Mouse (Mus musculus) bone marrow macrophage, adult 2 months (primary cell): ENCODE measurements around the gene Prr14. TPM values are rescaled to one million over a fixed set of nuclear protein-coding genes. Genes with fewer than 3 reads are reported as not detected.
"Not testable (repeated sequence)": the region's sequence is repeated elsewhere in the genome, so short reads cannot be mapped to it uniquely, and the experiment has no call there.

Experiments
- H3K27ac ChIP-seq: 2 replicates; pipeline ENCODE4 v1.5.1; 2012; ENCODE audit warnings: low read depth, low read length; ENCODE audit not compliant: insufficient read depth
- H3K4me1 ChIP-seq: 2 replicates; pipeline ENCODE4 v1.6.1; 2012; ENCODE audit warnings: low read length; ENCODE audit not compliant: control insufficient read depth, insufficient read depth
- H3K4me3 ChIP-seq: 2 replicates; pipeline ENCODE4 v1.5.1; 2012; ENCODE audit warnings: mild to moderate bottlenecking, low read length, moderate library complexity; ENCODE audit not compliant: insufficient read depth
- CTCF ChIP-seq: IDR thresholded peaks from 2 replicates; pipeline ENCODE4 v1.5.1; 2012; ENCODE audit warnings: low read depth, mild to moderate bottlenecking, low read length, moderate library complexity
- POLR2A ChIP-seq: IDR thresholded peaks from 2 replicates; pipeline ENCODE4 v1.6.1; 2012; ENCODE audit warnings: mild to moderate bottlenecking, low read depth, low read length, borderline replicate concordance
- polyA plus RNA-seq: library from polyadenylated mRNA; stranded (reverse); fragments of >200 nt; gene quantifications from 2 replicates; pipeline ENCODE4 v1.2.4, GENCODE M21; 2012; ENCODE audit not compliant: missing spikeins, insufficient read depth, insufficient read length

Prr14 gene
- polyA plus RNA-seq, result 67.4 and 69.0 TPM in 2 replicates

GRCm38 (mm10) chr7:127459311-127459710 lies at the start of gene Prr14:
Prr14 (plus strand) TSS chr7:127459611.
- not testable (repeated sequence) for H3K4me3 ChIP-seq, H3K27ac ChIP-seq, H3K4me1 ChIP-seq

- 0 out of 2 replicates have a peak, but pooled peaks cover 2% of the 10 kb centered on the region for H3K4me1 ChIP-seq
- no peak overlapping the region for H3K27ac ChIP-seq
- TF ChIP-seq CTCF (no peak), POLR2A (no peak)
- H3K4me3 ChIP-seq, result no peak overlapping the region
Observed at GRCm38 (mm10) chr7:127411418-127411817, 48.0 kb upstream of the Prr14 start.

GRCm38 (mm10) chr7:127421388-127422191 lies 37.8 kb upstream of the Prr14 start, which contains the start of gene Zfp688:
Zfp688 (minus strand) TSS chr7:127422068.
- Histone ChIP-seq H3K4me1 (0 out of 2 replicates have a peak, but pooled peaks cover 4% of the 10 kb centered on the region), H3K27ac (peak within 1 kb of the TSS; percentile 38), H3K4me3 (peak within 1 kb of the TSS; percentile 82)
- TF ChIP-seq CTCF, result no peak
- no peak for TF ChIP-seq POLR2A

GRCm38 (mm10) chr7:127422247-127422646 lies 37.2 kb upstream of the Prr14 start:
- Histone ChIP-seq H3K4me1 (0 out of 2 replicates have a peak, but pooled peaks cover 4% of the 10 kb centered on the region), H3K27ac (no peak overlapping the region), H3K4me3 (peak overlapping the region; percentile 82)
- TF ChIP-seq POLR2A (no peak), CTCF (no peak)

GRCm38 (mm10) chr7:127425291-127425690 lies 34.1 kb upstream of the Prr14 start:
- H3K4me1 ChIP-seq, result 0 out of 2 replicates have a peak, but pooled peaks cover 4% of the 10 kb centered on the region
- H3K27ac ChIP-seq, result no peak overlapping the region
- TF ChIP-seq POLR2A (no peak), CTCF (no peak)
- H3K4me3 ChIP-seq, result no peak overlapping the region

- TF ChIP-seq POLR2A (no peak), CTCF (no peak)
- no peak overlapping the region for H3K4me3 ChIP-seq
- H3K27ac ChIP-seq, result no peak overlapping the region
- 0 out of 2 replicates have a peak, but pooled peaks cover 2% of the 10 kb centered on the region for H3K4me1 ChIP-seq
Observed at GRCm38 (mm10) chr7:127425911-127426310, 33.5 kb upstream of the Prr14 start.

GRCm38 (mm10) chr7:127426354-127426753 lies 33.1 kb upstream of the Prr14 start:
- Histone ChIP-seq H3K4me1 (no peaks in the 10 kb centered on the region), H3K4me3 (no peak overlapping the region), H3K27ac (no peak overlapping the region)
- TF ChIP-seq POLR2A (no peak), CTCF (no peak)

- H3K4me3 ChIP-seq, result no peak overlapping the region
- TF ChIP-seq CTCF (no peak), POLR2A (no peak)
Observed at GRCm38 (mm10) chr7:127435206-127435605, 24.2 kb upstream of the Prr14 start.

GRCm38 (mm10) chr7:127437724-127438123 lies 21.7 kb upstream of the Prr14 start:
- peak; percentile 46; the same call in 1 of the 2 replicates for TF ChIP-seq CTCF
- TF ChIP-seq POLR2A, result no peak
- H3K27ac ChIP-seq, result no peak overlapping the region
- no peaks in the 10 kb centered on the region for H3K4me1 ChIP-seq
- H3K4me3 ChIP-seq, result no peak overlapping the region

More at GRCm38 (mm10) chr7:127435206-127435605, 24.2 kb upstream of the Prr14 start:
- Histone ChIP-seq H3K27ac (no peak overlapping the region), H3K4me1 (no peaks in the 10 kb centered on the region)

GRCm38 (mm10) chr7:127443976-127444375 lies 15.4 kb upstream of the Prr14 start:
- no peak overlapping the region for H3K4me3 ChIP-seq
- no peak for TF ChIP-seq CTCF

More at GRCm38 (mm10) chr7:127443976-127444375, 15.4 kb upstream of the Prr14 start:
- H3K27ac ChIP-seq, result no peak overlapping the region
- H3K4me1 ChIP-seq, result no peaks in the 10 kb centered on the region
